Mouse (Mus musculus): ENCODE data around the gene Mafb.

- no peak for TF ChIP-seq CTCF (IDR thresholded peaks at IDR 0.05)
- TF ChIP-seq EP300 (IDR thresholded peaks at IDR 0.05), result no peak
Observed at GRCm38 (mm10) chr2:160364666-160365065, 2.2 kb downstream of the Mafb start.
